8 mouse cellular contexts compared by ENCODE assay signal in genomic region chr17:34626773-34627092, GRCm38 (mm10). TPM values are rescaled to one million over a fixed set of nuclear protein-coding genes. Genes with fewer than 3 reads are reported as not detected.
A peak's percentile ranks its signal among the peaks of the same experiment; 100 is the strongest.
DNase-seq lines count a peak whose midpoint lies in the region; ATAC-seq and TF ChIP-seq lines count a peak whose summit lies in the region.

No protein-coding gene starts in this region.

- peak overlapping the region; percentile 73 for H3K9ac ChIP-seq in lung, embryonic 14.5 days
- peak overlapping the region; percentile 71 for H3K9ac ChIP-seq in liver, adult 2 months (ENCODE audit: low read depth, low read length)
- peak overlapping the region; percentile 79 for H3K9ac ChIP-seq in neural tube, embryonic 11.5 days (ENCODE audit: low read length)

- H3K4me1 ChIP-seq in lung, embryonic 14.5 days (ENCODE audit: insufficient read depth): peaks cover 16% of the 10 kb centered on the region; the same call in 1 of the 2 replicates
- H3K4me1 ChIP-seq in liver, adult 2 months (ENCODE audit: control insufficient read depth, insufficient read depth, low read length): 0 out of 2 replicates have a peak, but pooled peaks cover 5% of the 10 kb centered on the region
- peaks cover 18% of the 10 kb centered on the region for H3K4me1 ChIP-seq in neural tube, embryonic 11.5 days (ENCODE audit: control insufficient read depth, insufficient read depth, low read length)

- no peak for TF ChIP-seq POLR2A in liver, adult 2 months (IDR thresholded peaks at IDR 0.05; ENCODE audit: extremely low read depth, insufficient read depth, low read length)

- under 1% methylated on average over 18 of the region's 18 CpGs for WGBS in lung, embryonic 14.5 days
- 5% methylated on average over 18 of the region's 18 CpGs for WGBS in liver, adult 2 months
- WGBS in neural tube, embryonic 11.5 days: 0% methylated on average over 18 of the region's 18 CpGs

- peak; percentile 18 for ATAC-seq in lung, embryonic 14.5 days (ENCODE audit: insufficient read depth)
- ATAC-seq in neural tube, embryonic 11.5 days (ENCODE audit: insufficient read depth, low FRiP score, low TSS enrichment): no peak; the same call in none of the 2 replicates

- peaks cover 29% of the 10 kb centered on the region for H3K27me3 ChIP-seq in lung, embryonic 14.5 days (ENCODE audit: insufficient read depth, low read length)
- no peaks in the 10 kb centered on the region for H3K27me3 ChIP-seq in liver, adult 2 months (ENCODE audit: control insufficient read depth, insufficient read depth, low read length)
- H3K27me3 ChIP-seq in neural tube, embryonic 11.5 days (ENCODE audit: control insufficient read depth, insufficient read depth, low read length): peaks cover 21% of the 10 kb centered on the region

- TF ChIP-seq CTCF in lung, embryonic 14.5 days (IDR thresholded peaks at IDR 0.05; ENCODE audit: low read depth): peak; percentile 69
- TF ChIP-seq CTCF in liver, adult 2 months (IDR thresholded peaks at IDR 0.05; ENCODE audit: low read depth, low read length): peak; percentile 22; the same call in 1 of the 2 replicates

- peak overlapping the region; percentile 76 for H3K27ac ChIP-seq in lung, embryonic 14.5 days (ENCODE audit: low read depth)
- peak overlapping the region; percentile 78 for H3K27ac ChIP-seq in liver, adult 2 months (replicated peaks; ENCODE audit: insufficient read depth, low read depth, low read length)
- H3K27ac ChIP-seq in neural tube, embryonic 11.5 days (ENCODE audit: low read depth, low read length): 0 out of 2 replicates have a peak overlapping the region, but pooled peaks have one; percentile 44

- H3K4me2 ChIP-seq in lung, embryonic 14.5 days: peak overlapping the region; percentile 92
- H3K4me2 ChIP-seq in neural tube, embryonic 11.5 days (ENCODE audit: low read depth): peak overlapping the region; percentile 92

- peaks cover 12% of the 10 kb centered on the region; the same call in 1 of the 2 replicates for H3K36me3 ChIP-seq in lung, embryonic 14.5 days (ENCODE audit: insufficient read depth)
- peaks cover 10% of the 10 kb centered on the region for H3K36me3 ChIP-seq in liver, adult 2 months (ENCODE audit: control insufficient read depth, insufficient read depth, low read length)
- H3K36me3 ChIP-seq in neural tube, embryonic 11.5 days (ENCODE audit: control insufficient read depth, insufficient read depth, low read length): no peaks in the 10 kb centered on the region

- peak overlapping the region; percentile 69 for H3K4me3 ChIP-seq in lung, embryonic 14.5 days (ENCODE audit: low read depth, low read length)
- H3K4me3 ChIP-seq in liver, adult 2 months (ENCODE audit: insufficient read depth, low read depth, low read length): peak overlapping the region; percentile 72
- H3K4me3 ChIP-seq in neural tube, embryonic 11.5 days (ENCODE audit: low read depth, low read length): peak overlapping the region; percentile 78

- intact Hi-C loops in heart, postnatal 14 days (cut with DNase I): loop anchor here (10.0 kb wide), 1 partner anchor 88 kb away; no protein-coding TSS in a partner anchor

- no peaks in the 10 kb centered on the region for H3K9me3 ChIP-seq in lung, embryonic 14.5 days (ENCODE audit: low read depth, low read length)
- H3K9me3 ChIP-seq in neural tube, embryonic 11.5 days (ENCODE audit: control insufficient read depth, low read length): no peaks in the 10 kb centered on the region

- no peaks in the 10 kb centered on the region for H3K79me2 ChIP-seq in liver, adult 2 months (ENCODE audit: control insufficient read depth, insufficient read depth, low read length)

- peak; percentile 76 for DNase-seq in lung, embryonic 14.5 days
- DNase-seq in lung, postnatal 14 days: no peak
- peak; percentile 73 for DNase-seq in embryo, embryonic 10 days (ENCODE audit: low spot score)
- DNase-seq in heart, postnatal 14 days: peak; percentile 39 to 51
- no peak for DNase-seq in liver, adult 2 months (ENCODE audit: extremely low read depth, low read depth, low spot score)
- peak; percentile 67 for DNase-seq in neural tube, embryonic 11.5 days (ENCODE audit: low spot score)
- DNase-seq in left cerebral cortex, adult 9 months (ENCODE audit: low spot score in 2 of 2): no peak
- no peak for DNase-seq in frontal cortex, adult 2 months (ENCODE audit: extremely low spot score in 1 of 2, low spot score in 1 of 2)

RNA-seq across cellular contexts. Expression of gene Ppt2, which starts 1.6 kb away (rescaled TPM):
- polyA plus RNA-seq in lung, embryonic 14.5 days (2014; fragmentation: Nextera tagmentation; extraction: Ambion mirVana): 24.5 and 25.6 TPM in 2 replicates
- 10 to 100 TPM; 42.6 to 43.2 TPM for total RNA-seq in heart, postnatal 14 days (2021)
- total RNA-seq in liver, adult 2 months (2014; rRNA removed): 22.5 and 28.5 TPM in 2 replicates
- polyA plus RNA-seq in liver, adult 2 months (2012; rRNA removed): 38.5 and 46.7 TPM in 2 replicates
- polyA plus RNA-seq in neural tube, embryonic 11.5 days (2014; fragmentation: Nextera tagmentation; extraction: Ambion mirVana): 27.6 and 30.3 TPM in 2 replicates
- polyA plus RNA-seq in frontal cortex, adult 2 months (2012; rRNA removed): 41.9 and 43.0 TPM in 2 replicates

RNA-seq across cellular contexts. Expression of gene Prrt1, which starts 2.6 kb away (rescaled TPM):
- 0.14 TPM in 1 of 2 replicates, not detected in the other for polyA plus RNA-seq in lung, embryonic 14.5 days (2014; fragmentation: Nextera tagmentation; extraction: Ambion mirVana)
- 1 to 10 TPM; 1.9 to 3.1 TPM for total RNA-seq in heart, postnatal 14 days (2021)
- total RNA-seq in liver, adult 2 months (2014; rRNA removed): not detected in 2 replicates
- polyA plus RNA-seq in liver, adult 2 months (2012; rRNA removed): 0.32 and 0.39 TPM in 2 replicates
- polyA plus RNA-seq in neural tube, embryonic 11.5 days (2014; fragmentation: Nextera tagmentation; extraction: Ambion mirVana): 0.57 and 0.87 TPM in 2 replicates
- 150 and 179 TPM in 2 replicates for polyA plus RNA-seq in frontal cortex, adult 2 months (2012; rRNA removed)

RNA-seq across cellular contexts. Expression of gene Egfl8, which starts 11.0 kb away (rescaled TPM):
- 1.5 and 2.1 TPM in 2 replicates for polyA plus RNA-seq in lung, embryonic 14.5 days (2014; fragmentation: Nextera tagmentation; extraction: Ambion mirVana)
- 1 to 10 TPM; 2.1 to 2.7 TPM for total RNA-seq in heart, postnatal 14 days (2021)
- 0.37 and 0.60 TPM in 2 replicates for total RNA-seq in liver, adult 2 months (2014; rRNA removed)
- 0.82 and 1.2 TPM in 2 replicates for polyA plus RNA-seq in liver, adult 2 months (2012; rRNA removed)
- 10.2 and 12.1 TPM in 2 replicates for polyA plus RNA-seq in neural tube, embryonic 11.5 days (2014; fragmentation: Nextera tagmentation; extraction: Ambion mirVana)
- polyA plus RNA-seq in frontal cortex, adult 2 months (2012; rRNA removed): 9.7 and 10.5 TPM in 2 replicates

RNA-seq across cellular contexts. Expression of gene Fkbpl, which starts 17.8 kb away (rescaled TPM):
- polyA plus RNA-seq in lung, embryonic 14.5 days (2014; fragmentation: Nextera tagmentation; extraction: Ambion mirVana): 9.7 and 11.1 TPM in 2 replicates
- total RNA-seq in heart, postnatal 14 days (2021): 1 to 10 TPM; 8.2 to 8.3 TPM
- 4.2 and 5.3 TPM in 2 replicates for total RNA-seq in liver, adult 2 months (2014; rRNA removed)
- polyA plus RNA-seq in liver, adult 2 months (2012; rRNA removed): 2.0 and 3.0 TPM in 2 replicates
- polyA plus RNA-seq in neural tube, embryonic 11.5 days (2014; fragmentation: Nextera tagmentation; extraction: Ambion mirVana): 15.5 and 17.6 TPM in 2 replicates
- polyA plus RNA-seq in frontal cortex, adult 2 months (2012; rRNA removed): 6.7 and 7.9 TPM in 2 replicates

RNA-seq across cellular contexts. Expression of gene Atf6b, which starts 20.2 kb away (rescaled TPM):
- polyA plus RNA-seq in lung, embryonic 14.5 days (2014; fragmentation: Nextera tagmentation; extraction: Ambion mirVana): 66.5 and 74.8 TPM in 2 replicates
- 10 to 100 TPM; 18.0 to 19.0 TPM for total RNA-seq in heart, postnatal 14 days (2021)
- 4.4 and 6.6 TPM in 2 replicates for total RNA-seq in liver, adult 2 months (2014; rRNA removed)
- polyA plus RNA-seq in liver, adult 2 months (2012; rRNA removed): 29.8 and 34.6 TPM in 2 replicates
- 78.3 and 88.4 TPM in 2 replicates for polyA plus RNA-seq in neural tube, embryonic 11.5 days (2014; fragmentation: Nextera tagmentation; extraction: Ambion mirVana)
- 57.7 and 59.6 TPM in 2 replicates for polyA plus RNA-seq in frontal cortex, adult 2 months (2012; rRNA removed)

Comparison
In these comparisons a context has a peak if more than half of its experiments do, and no peak if none do; other contexts are left out.
1. DNase-seq: peak in lung, embryonic 14.5 days (single experiment), embryo, embryonic 10 days (single experiment), heart, postnatal 14 days (2 of 2) and neural tube, embryonic 11.5 days (single experiment); none in lung, postnatal 14 days (single experiment), liver, adult 2 months (single experiment), left cerebral cortex, adult 9 months (0 of 2) and frontal cortex, adult 2 months (0 of 2).
2. RNA of gene Prrt1, which starts 2.6 kb away (polyA plus RNA-seq): 150 to 179 TPM in frontal cortex, adult 2 months; 0.57 to 0.87 TPM in neural tube, embryonic 11.5 days, 0.32 to 0.39 TPM in liver, adult 2 months and 0.14 TPM in lung, embryonic 14.5 days; every median in the first group is over 10 times any median in the second.
3. Peak in every context shown above with its lines, with median percentiles within 50 percentile points of each other: H3K27ac ChIP-seq, H3K4me3 ChIP-seq and H3K9ac ChIP-seq.